Mouse (Mus musculus): ENCODE data around the gene Dmac2. TPM values are rescaled to one million over a fixed set of nuclear protein-coding genes. Genes with fewer than 3 reads are reported as not detected.
"Not testable (repeated sequence)": the region's sequence is repeated elsewhere in the genome, so short reads cannot be mapped to it uniquely, and the experiment has no call there.

Dmac2 gene
- total RNA-seq (2015) (18.7 and 19.8 TPM in 2 replicates), total RNA-seq (2017) (29.5 and 36.7 TPM in 2 replicates)

GRCm38 (mm10) chr7:25618865-25619721 lies at the start of gene Dmac2:
Gene Dmac2, plus strand, starts transcription at chr7:25619414.
- peak; percentile 99 for ATAC-seq (ENCODE audit: poor library complexity, severe bottlenecking)

- ATAC-seq (ENCODE audit: poor library complexity, severe bottlenecking), result not testable (repeated sequence)
Observed at GRCm38 (mm10) chr7:25573806-25574205, 45.4 kb upstream of the Dmac2 start.

GRCm38 (mm10) chr7:25575105-25575504 lies 44.1 kb upstream of the Dmac2 start:
- ATAC-seq (ENCODE audit: poor library complexity, severe bottlenecking), result no peak

- ATAC-seq (ENCODE audit: poor library complexity, severe bottlenecking), result no peak
Observed at GRCm38 (mm10) chr7:25575870-25576269, 43.3 kb upstream of the Dmac2 start.

- not testable (repeated sequence) for ATAC-seq (ENCODE audit: poor library complexity, severe bottlenecking)
Observed at GRCm38 (mm10) chr7:25576308-25576707, 42.9 kb upstream of the Dmac2 start.

- ATAC-seq (ENCODE audit: poor library complexity, severe bottlenecking), result peak; percentile 99
Observed at GRCm38 (mm10) chr7:25576793-25577437, 42.3 kb upstream of the Dmac2 start.

- ATAC-seq (ENCODE audit: poor library complexity, severe bottlenecking), result 0 out of 2 replicates have a peak, but pooled peaks have one; percentile 5
Observed at GRCm38 (mm10) chr7:25579441-25579840, 39.8 kb upstream of the Dmac2 start.

- no peak for ATAC-seq (ENCODE audit: poor library complexity, severe bottlenecking)
Observed at GRCm38 (mm10) chr7:25582301-25582810, 36.9 kb upstream of the Dmac2 start.

GRCm38 (mm10) chr7:25584651-25585050 lies 34.6 kb upstream of the Dmac2 start:
- ATAC-seq (ENCODE audit: poor library complexity, severe bottlenecking), result no peak

GRCm38 (mm10) chr7:25585351-25586204 lies 33.6 kb upstream of the Dmac2 start:
- ATAC-seq (ENCODE audit: poor library complexity, severe bottlenecking), result no peak

- ATAC-seq (ENCODE audit: poor library complexity, severe bottlenecking), result no peak
Observed at GRCm38 (mm10) chr7:25591226-25591625, 28.0 kb upstream of the Dmac2 start.

GRCm38 (mm10) chr7:25593859-25594258 lies 25.4 kb upstream of the Dmac2 start:
- no peak for ATAC-seq (ENCODE audit: poor library complexity, severe bottlenecking)

GRCm38 (mm10) chr7:25599663-25600062 lies 19.6 kb upstream of the Dmac2 start:
- ATAC-seq (ENCODE audit: poor library complexity, severe bottlenecking), result peak; percentile 90

- ATAC-seq (ENCODE audit: poor library complexity, severe bottlenecking), result no peak
Observed at GRCm38 (mm10) chr7:25600666-25601065, 18.5 kb upstream of the Dmac2 start.

GRCm38 (mm10) chr7:25601346-25601745 lies 17.9 kb upstream of the Dmac2 start:
- ATAC-seq (ENCODE audit: poor library complexity, severe bottlenecking), result no peak

- peak; percentile 40; the same call in 1 of the 2 replicates for ATAC-seq (ENCODE audit: poor library complexity, severe bottlenecking)
Observed at GRCm38 (mm10) chr7:25606625-25607063, 12.6 kb upstream of the Dmac2 start.

GRCm38 (mm10) chr7:25607196-25607595 lies 12.0 kb upstream of the Dmac2 start:
- no peak for ATAC-seq (ENCODE audit: poor library complexity, severe bottlenecking)

GRCm38 (mm10) chr7:25610056-25610455 lies 9.2 kb upstream of the Dmac2 start:
- no peak for ATAC-seq (ENCODE audit: poor library complexity, severe bottlenecking)

- ATAC-seq (ENCODE audit: poor library complexity, severe bottlenecking), result no peak
Observed at GRCm38 (mm10) chr7:25611501-25611900, 7.7 kb upstream of the Dmac2 start.

- ATAC-seq (ENCODE audit: poor library complexity, severe bottlenecking), result no peak
Observed at GRCm38 (mm10) chr7:25614086-25614485, 5.1 kb upstream of the Dmac2 start.

Measured in megakaryocyte, adult 5-6 weeks (primary cell).